Mouse (Mus musculus) intestine, embryonic 15.5 days (tissue): ENCODE results near the gene Smim24. TPM values are rescaled to one million over a fixed set of nuclear protein-coding genes. Genes with fewer than 3 reads are reported as not detected.

Experiments used
- ATAC-seq: fragments of 200-750 bp; cut with Nextera tagmentation; 2 replicates; pipeline ENCODE4 v1.8.0; 2017; ENCODE audit warnings: moderate TSS enrichment, moderate library complexity
- H3K27ac ChIP-seq: fragments of 300-500 bp; sonication (generic); 2 replicates; pipeline ENCODE4 v1.5.1; 2015; ENCODE audit warnings: mild to moderate bottlenecking, inconsistent platforms
- H3K27me3 ChIP-seq: fragments of 300-500 bp; sonication (generic); replicated peaks from 2 replicates; pipeline ENCODE4 v1.6.1; 2015; ENCODE audit warnings: inconsistent platforms
- H3K36me3 ChIP-seq: fragments of 300-500 bp; sonication (generic); 2 replicates; pipeline ENCODE4 v1.6.1; 2015; ENCODE audit warnings: inconsistent platforms
- H3K4me1 ChIP-seq: fragments of 300-500 bp; sonication (generic); replicated peaks from 2 replicates; pipeline ENCODE4 v1.6.1; 2015; ENCODE audit warnings: inconsistent platforms
- H3K4me2 ChIP-seq: fragments of 300-500 bp; sonication (generic); replicated peaks from 2 replicates; pipeline ENCODE4 v1.6.1; 2015; ENCODE audit warnings: mild to moderate bottlenecking, inconsistent platforms
- H3K4me3 ChIP-seq: fragments of 300-500 bp; sonication (generic); replicated peaks from 2 replicates; pipeline ENCODE4 v1.5.1; 2015; ENCODE audit warnings: inconsistent platforms
- H3K9ac ChIP-seq: fragments of 300-500 bp; sonication (generic); 2 replicates; pipeline ENCODE4 v1.6.1; 2015; ENCODE audit warnings: inconsistent platforms
- H3K9me3 ChIP-seq: fragments of 300-500 bp; sonication (generic); 2 replicates; pipeline ENCODE4 v1.6.1; 2016; ENCODE audit warnings: inconsistent platforms
- WGBS: fragments of 180-500 bp; shearing (Covaris S2); methylation state at CpG from one replicate; pipeline ENCODE4 v1.1.7; 2015; 5-methylcytosine and 5-hydroxymethylcytosine counted together
- polyA plus RNA-seq: library from polyadenylated mRNA; unstranded; fragments of >200 nt; fragmentation: Nextera tagmentation; extraction: Ambion mirVana; gene quantifications from 2 replicates; pipeline ENCODE4 v1.2.1, GENCODE M21; 2015

Gene Smim24
- polyA plus RNA-seq, 1 experiment from 2014 or later = 235 TPM

GRCm38 (mm10) chr10:81366477-81367206 lies 26.2 kb upstream of the Smim24 start:
- Histone ChIP-seq H3K36me3 (peaks cover 48% of the 10 kb centered on the region), H3K4me1 (peaks cover 39% of the 10 kb centered on the region), H3K9me3 (no peaks in the 10 kb centered on the region), H3K27me3 (peaks cover 10% of the 10 kb centered on the region), H3K9ac (no peak overlapping the region), H3K4me2 (no peak overlapping the region), H3K4me3 (no peak overlapping the region), H3K27ac (peak overlapping the region; percentile 3; the same call in 1 of the 2 replicates)
- 72% methylated on average over 6 of the region's 6 CpGs for WGBS
- ATAC-seq = peak; percentile 19

- H3K36me3 ChIP-seq = peaks cover 49% of the 10 kb centered on the region
These were observed 25.7 kb upstream of the Smim24 start for GRCm38 (mm10) chr10:81367207-81367495.

GRCm38 (mm10) chr10:81375322-81375721 lies 17.5 kb upstream of the Smim24 start:
- Histone ChIP-seq H3K4me2 (no peak overlapping the region), H3K27me3 (no peaks in the 10 kb centered on the region), H3K9ac (no peak overlapping the region), H3K9me3 (no peaks in the 10 kb centered on the region), H3K36me3 (peaks cover 22% of the 10 kb centered on the region; the same call in 1 of the 2 replicates), H3K4me3 (no peak overlapping the region), H3K4me1 (peaks cover 19% of the 10 kb centered on the region), H3K27ac (no peak overlapping the region)
- no peak for ATAC-seq
- 93% methylated on average over 10 of the region's 10 CpGs for WGBS

More at GRCm38 (mm10) chr10:81367207-81367495, 25.7 kb upstream of the Smim24 start:
- H3K4me2 ChIP-seq = no peak overlapping the region
- peaks cover 10% of the 10 kb centered on the region for H3K27me3 ChIP-seq
- ATAC-seq = no peak
- no peak overlapping the region for H3K4me3 ChIP-seq
- no peak overlapping the region for H3K9ac ChIP-seq
- whole genome bisulfite sequencing = 90% methylated on average over 6 of the region's 6 CpGs
- H3K27ac ChIP-seq = no peak overlapping the region
- peaks cover 39% of the 10 kb centered on the region for H3K4me1 ChIP-seq
- no peaks in the 10 kb centered on the region for H3K9me3 ChIP-seq

- Histone ChIP-seq H3K27me3 (no peaks in the 10 kb centered on the region), H3K4me3 (peak overlapping the region; percentile 82), H3K9me3 (no peaks in the 10 kb centered on the region), H3K4me1 (peaks cover 19% of the 10 kb centered on the region), H3K27ac (peak overlapping the region; percentile 68; the same call in 1 of the 2 replicates), H3K4me2 (peak overlapping the region; percentile 77), H3K9ac (peak overlapping the region; percentile 92), H3K36me3 (0 out of 2 replicates have a peak, but pooled peaks cover 8% of the 10 kb centered on the region)
- 32% methylated on average over 6 of the region's 6 CpGs for WGBS
- ATAC-seq = no peak
These were observed 16.1 kb upstream of the Smim24 start for GRCm38 (mm10) chr10:81376561-81377361.

GRCm38 (mm10) chr10:81377362-81377664 lies 15.5 kb upstream of the Smim24 start:
- WGBS = 29% methylated on average over 2 of the region's 2 CpGs
- Histone ChIP-seq H3K4me3 (peak overlapping the region; percentile 82), H3K4me2 (peak overlapping the region; percentile 77), H3K27me3 (no peaks in the 10 kb centered on the region), H3K9me3 (no peaks in the 10 kb centered on the region), H3K9ac (peak overlapping the region; percentile 92), H3K27ac (peak overlapping the region; percentile 68; the same call in 1 of the 2 replicates), H3K36me3 (0 out of 2 replicates have a peak, but pooled peaks cover 8% of the 10 kb centered on the region), H3K4me1 (peaks cover 19% of the 10 kb centered on the region)
- no peak for ATAC-seq

- under 1% methylated on average over 58 of the region's 59 CpGs for whole genome bisulfite sequencing
- peak; percentile 29 for ATAC-seq
These were observed 14.9 kb upstream of the Smim24 start, which contains the start of gene Fzr1 for GRCm38 (mm10) chr10:81377793-81378552. Gene Fzr1 (minus strand): TSS chr10:81378516.

GRCm38 (mm10) chr10:81378553-81379182 lies 14.2 kb upstream of the Smim24 start:
- Histone ChIP-seq H3K4me3 (peak overlapping the region; percentile 82), H3K9ac (peak overlapping the region; percentile 92), H3K4me2 (peak overlapping the region; percentile 77), H3K36me3 (0 out of 2 replicates have a peak, but pooled peaks cover 5% of the 10 kb centered on the region), H3K27ac (peak overlapping the region; percentile 56), H3K27me3 (no peaks in the 10 kb centered on the region), H3K9me3 (no peaks in the 10 kb centered on the region), H3K4me1 (peaks cover 19% of the 10 kb centered on the region)
- WGBS = under 1% methylated on average over 44 of the region's 46 CpGs
- peak; percentile 96 for ATAC-seq

More at GRCm38 (mm10) chr10:81377793-81378552, 14.9 kb upstream of the Smim24 start, which contains the start of gene Fzr1:
- 0 out of 2 replicates have a peak, but pooled peaks cover 5% of the 10 kb centered on the region for H3K36me3 ChIP-seq
- peak within 1 kb of the TSS; percentile 92 for H3K9ac ChIP-seq
- H3K9me3 ChIP-seq = no peaks in the 10 kb centered on the region
- peak within 1 kb of the TSS; percentile 68 for H3K27ac ChIP-seq
- H3K27me3 ChIP-seq = no peaks in the 10 kb centered on the region
- peak within 1 kb of the TSS; percentile 77 for H3K4me2 ChIP-seq
- peaks cover 19% of the 10 kb centered on the region for H3K4me1 ChIP-seq
- H3K4me3 ChIP-seq = peak within 1 kb of the TSS; percentile 82

- H3K36me3 ChIP-seq = 0 out of 2 replicates have a peak, but pooled peaks cover 5% of the 10 kb centered on the region
- peaks cover 19% of the 10 kb centered on the region for H3K4me1 ChIP-seq
- 59% methylated on average over 3 of the region's 3 CpGs for WGBS
- peak overlapping the region; percentile 82 for H3K4me3 ChIP-seq
- H3K27me3 ChIP-seq = no peaks in the 10 kb centered on the region
- peak overlapping the region; percentile 77 for H3K4me2 ChIP-seq
- H3K9ac ChIP-seq = peak overlapping the region; percentile 39
- H3K27ac ChIP-seq = peak overlapping the region; percentile 56
- ATAC-seq = no peak
- no peaks in the 10 kb centered on the region for H3K9me3 ChIP-seq
These were observed 13.7 kb upstream of the Smim24 start for GRCm38 (mm10) chr10:81379183-81379553.

GRCm38 (mm10) chr10:81379809-81380378 lies 13.0 kb upstream of the Smim24 start:
- 86% methylated on average over 6 of the region's 6 CpGs for WGBS
- no peak overlapping the region for H3K9ac ChIP-seq
- H3K9me3 ChIP-seq = no peaks in the 10 kb centered on the region
- ATAC-seq = no peak
- 0 out of 2 replicates have a peak, but pooled peaks cover 5% of the 10 kb centered on the region for H3K36me3 ChIP-seq
- H3K4me2 ChIP-seq = no peak overlapping the region
- no peak overlapping the region for H3K4me3 ChIP-seq
- peaks cover 19% of the 10 kb centered on the region for H3K4me1 ChIP-seq
- no peaks in the 10 kb centered on the region for H3K27me3 ChIP-seq
- no peak overlapping the region for H3K27ac ChIP-seq

GRCm38 (mm10) chr10:81382039-81382438 lies 10.8 kb upstream of the Smim24 start:
- Histone ChIP-seq H3K4me1 (peaks cover 20% of the 10 kb centered on the region), H3K4me3 (no peak overlapping the region), H3K9me3 (no peaks in the 10 kb centered on the region), H3K27me3 (no peaks in the 10 kb centered on the region), H3K4me2 (no peak overlapping the region), H3K27ac (peak overlapping the region; percentile 18; the same call in 1 of the 2 replicates), H3K36me3 (peaks cover 11% of the 10 kb centered on the region), H3K9ac (no peak overlapping the region)
- 54% methylated on average over 5 of the region's 5 CpGs for WGBS
- peak; percentile 5; the same call in 1 of the 2 replicates for ATAC-seq
